Mouse (Mus musculus): ENCODE results near the gene Rftn1.

- TF ChIP-seq POLR2A (IDR thresholded peaks at IDR 0.05; ENCODE audit: insufficient read depth, low read depth, low read length) (no peak), CTCF (IDR thresholded peaks at IDR 0.05; ENCODE audit: insufficient read depth, low read depth, low read length) (no peak)
Measured at GRCm38 (mm10) chr17:50152085-50152484, 38.4 kb downstream of the Rftn1 start.
